Mouse (Mus musculus) forebrain, postnatal 0 days (tissue): ENCODE measurements around the gene Lrrk1. TPM values are rescaled to one million over a fixed set of nuclear protein-coding genes. Genes with fewer than 3 reads are reported as not detected.

ENCODE experiments used
- ATAC-seq: fragments of 200-750 bp; cut with Nextera tagmentation; 2 replicates; pipeline ENCODE4 v1.8.0; 2017; ENCODE audit warnings: mild to moderate bottlenecking, moderate library complexity
- DNase-seq: peaks from one replicate; pipeline ENCODE4 v3.0.0-alpha.2; 2015
- H3K27ac ChIP-seq: fragments of 300-500 bp; sonication (generic); 2 replicates; pipeline ENCODE4 v1.5.1; 2014; ENCODE audit warnings: low read depth, mild to moderate bottlenecking, antibody characterized with exemption, low read length, moderate library complexity, mixed read lengths
- H3K27me3 ChIP-seq: fragments of 300-500 bp; sonication (generic); 2 replicates; pipeline ENCODE4 v1.6.1; 2014; ENCODE audit warnings: mild to moderate bottlenecking, low read length, mixed read lengths; ENCODE audit not compliant: insufficient read depth
- H3K36me3 ChIP-seq: fragments of 300-500 bp; sonication (generic); 2 replicates; pipeline ENCODE4 v1.6.1; 2014; ENCODE audit warnings: mild to moderate bottlenecking, moderate library complexity; ENCODE audit not compliant: insufficient read depth
- H3K4me1 ChIP-seq: fragments of 300-500 bp; sonication (generic); 2 replicates; pipeline ENCODE4 v1.6.1; 2014; ENCODE audit warnings: antibody characterized with exemption; ENCODE audit not compliant: insufficient read depth
- H3K4me2 ChIP-seq: fragments of 300-500 bp; sonication (generic); 2 replicates; pipeline ENCODE4 v1.6.1; 2014; ENCODE audit warnings: low read depth, mild to moderate bottlenecking, moderate library complexity
- H3K4me3 ChIP-seq: fragments of 300-500 bp; sonication (generic); 2 replicates; pipeline ENCODE4 v1.5.1; 2014; ENCODE audit warnings: low read depth, low read length, mixed read lengths
- H3K9ac ChIP-seq: fragments of 300-500 bp; sonication (generic); 2 replicates; pipeline ENCODE4 v1.6.1; 2014; ENCODE audit warnings: mild to moderate bottlenecking
- H3K9me3 ChIP-seq: fragments of 300-500 bp; sonication (generic); 2 replicates; pipeline ENCODE4 v1.6.1; 2016; ENCODE audit warnings: low read length
- CTCF ChIP-seq: sonication (generic); IDR thresholded peaks from 2 replicates; pipeline ENCODE4 v1.5.1; 2016; ENCODE audit warnings: antibody characterized with exemption, control low read depth, low read depth
- WGBS: fragments of 180-500 bp; shearing (Covaris S2); extraction: QIAGEN DNeasy Blood & Tissue Kit; methylation state at CpG from one replicate; pipeline ENCODE4 v1.1.7; 2014; 5-methylcytosine and 5-hydroxymethylcytosine counted together
- polyA plus RNA-seq: library from polyadenylated mRNA; unstranded; fragments of >200 nt; fragmentation: Nextera tagmentation; extraction: Ambion mirVana; gene quantifications from 2 replicates; pipeline ENCODE4 v1.2.1, GENCODE M21; 2015
- total RNA-seq: library from RNA; depleted of rRNA; stranded (reverse); fragments of >200 nt; gene quantifications from 2 replicates; pipeline ENCODE4 v1.2.3, GENCODE M21; 2014

Lrrk1 gene
- total and polyA plus RNA-seq, 2 experiments from 2014 or later = 2.2 to 3.3 TPM

DNA sequence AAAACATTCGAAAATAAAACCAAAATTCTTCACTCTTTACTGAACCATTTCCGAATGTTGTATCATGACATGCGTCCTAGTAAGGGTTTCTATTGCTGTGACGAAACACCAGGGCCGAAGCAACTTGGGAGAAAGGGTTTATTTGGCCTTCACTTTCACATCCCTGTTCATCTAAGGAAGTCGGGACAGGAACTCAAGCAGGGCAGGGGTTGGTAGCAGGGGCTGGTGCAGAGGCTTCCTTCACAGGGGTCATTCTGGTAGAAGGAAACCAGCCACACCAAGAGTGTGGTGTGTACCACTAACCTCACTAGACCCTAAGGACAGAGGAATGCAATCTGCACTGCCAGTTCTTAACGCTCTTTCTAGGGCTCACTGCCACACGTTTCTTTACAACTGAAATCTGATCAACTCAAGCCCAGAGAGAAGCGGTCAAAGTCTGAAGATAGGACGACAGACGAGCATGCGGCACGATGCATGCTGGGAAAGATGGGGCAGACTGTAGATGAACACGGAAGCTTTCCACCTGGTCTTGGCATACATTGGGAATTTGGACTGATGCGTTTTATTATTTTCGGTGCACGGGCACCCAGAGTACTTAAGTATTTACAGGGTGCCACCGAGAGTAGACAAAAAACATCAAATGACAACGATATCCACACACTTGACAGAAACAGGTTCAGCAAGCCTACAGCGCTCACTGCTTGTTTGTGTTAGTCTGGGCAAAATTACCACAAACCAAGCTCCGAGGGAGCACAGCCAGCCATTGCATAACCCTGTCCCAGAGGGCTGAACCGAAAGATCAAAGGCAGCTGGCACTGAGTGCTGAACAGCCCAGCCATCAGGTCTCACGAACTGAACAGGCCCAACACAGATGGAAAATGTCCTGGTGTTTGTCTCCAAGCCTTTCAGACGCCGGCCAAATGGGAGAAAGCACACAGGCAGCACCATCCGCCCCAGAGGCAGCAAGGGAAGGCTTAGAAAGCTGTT lies 77.2 kb downstream of the Lrrk1 start:
- H3K4me2 ChIP-seq = no peak overlapping the region
- 76% methylated on average over 26 of the region's 26 CpGs for WGBS
- no peaks in the 10 kb centered on the region for H3K9me3 ChIP-seq
- no peak overlapping the region for H3K27ac ChIP-seq
- 0 out of 2 replicates have a peak, but pooled peaks have one; percentile 1 for TF ChIP-seq CTCF
- H3K9ac ChIP-seq = no peak overlapping the region
- no peak overlapping the region for H3K4me3 ChIP-seq
- no peaks in the 10 kb centered on the region for H3K36me3 ChIP-seq
- peak; percentile 81 for ATAC-seq
- no peaks in the 10 kb centered on the region for H3K27me3 ChIP-seq
- peak; percentile 52 for DNase-seq
- H3K4me1 ChIP-seq = no peaks in the 10 kb centered on the region

DNA sequence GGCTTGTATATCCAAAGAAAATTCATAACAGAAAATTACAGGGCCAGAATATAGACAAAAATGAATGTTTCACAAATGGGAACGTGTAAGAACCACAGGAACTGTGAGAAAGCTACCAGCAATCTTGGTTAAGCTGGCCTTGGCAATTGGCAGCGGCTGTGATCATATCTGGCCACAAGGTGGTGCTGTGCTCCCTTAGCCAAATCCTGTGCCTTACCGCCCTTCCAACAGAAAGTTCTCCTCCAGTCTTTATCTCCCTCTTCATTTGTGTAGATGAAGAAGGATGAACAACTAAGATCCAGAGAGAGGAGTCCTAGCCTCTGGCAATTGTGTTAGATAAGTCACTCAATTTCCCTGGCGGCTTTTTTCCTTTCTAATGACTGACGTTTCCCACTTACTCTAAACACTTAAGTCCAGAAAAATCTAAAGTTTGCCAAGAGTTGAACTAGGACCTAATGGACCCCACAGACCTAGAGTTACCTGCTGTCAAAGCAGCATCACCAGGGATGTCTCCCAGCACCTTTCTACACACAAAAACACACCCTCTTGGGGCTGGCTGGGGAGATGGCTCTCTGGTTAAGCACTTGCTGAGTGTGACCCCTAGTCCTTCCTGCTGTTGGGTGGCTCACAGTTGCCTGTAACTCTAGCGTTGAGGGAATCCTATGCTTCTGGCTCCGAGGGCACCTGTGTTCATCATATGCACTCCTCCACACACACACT lies 78.0 kb downstream of the Lrrk1 start:
- Histone ChIP-seq H3K36me3 (no peaks in the 10 kb centered on the region), H3K9me3 (no peaks in the 10 kb centered on the region), H3K4me1 (no peaks in the 10 kb centered on the region), H3K9ac (no peak overlapping the region), H3K4me2 (no peak overlapping the region), H3K27me3 (no peaks in the 10 kb centered on the region), H3K27ac (no peak overlapping the region), H3K4me3 (no peak overlapping the region)
- TF ChIP-seq CTCF = peak; percentile 95
- WGBS = 45% methylated on average over 7 of the region's 7 CpGs
- peak; percentile 92 for DNase-seq
- ATAC-seq = peak; percentile 68; the same call in 1 of the 2 replicates

DNA sequence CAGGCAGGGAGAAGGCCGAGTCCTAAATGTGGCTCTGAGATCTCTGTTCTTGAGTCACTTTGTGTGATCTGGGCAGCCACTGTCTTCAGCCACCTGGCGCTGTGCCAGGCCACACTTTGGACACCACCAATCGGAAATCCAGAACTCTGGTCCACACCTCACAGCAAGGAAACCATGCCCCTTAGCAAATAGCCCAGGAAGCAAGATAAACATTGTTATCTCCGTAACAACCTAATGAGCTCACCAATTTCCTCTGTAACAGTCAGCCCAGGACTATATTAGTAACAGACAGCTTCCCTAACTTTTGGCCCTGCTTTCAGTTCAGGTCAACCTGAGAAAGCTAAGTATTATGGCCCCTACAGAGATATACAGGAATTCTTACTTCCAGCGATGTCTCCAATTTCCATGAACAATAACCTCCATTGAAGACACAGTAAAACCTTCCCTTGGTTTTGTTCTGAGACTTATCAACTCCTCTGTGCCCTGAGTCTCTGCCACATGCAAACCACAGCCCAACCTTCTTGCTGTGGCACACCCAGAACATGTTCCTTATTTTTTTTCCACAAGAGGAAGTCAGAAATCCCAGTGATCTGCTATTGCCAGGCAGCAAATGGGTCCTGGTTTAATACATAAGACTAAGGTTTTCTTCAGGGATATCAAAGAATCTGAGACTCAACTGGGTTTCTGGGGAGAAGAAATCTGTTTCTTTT lies 78.8 kb downstream of the Lrrk1 start:
- H3K27me3 ChIP-seq = no peaks in the 10 kb centered on the region
- 74% methylated on average over 5 of the region's 5 CpGs for WGBS
- no peaks in the 10 kb centered on the region for H3K36me3 ChIP-seq
- no peaks in the 10 kb centered on the region for H3K9me3 ChIP-seq
- H3K27ac ChIP-seq = no peak overlapping the region
- DNase-seq = no peak
- H3K4me1 ChIP-seq = no peaks in the 10 kb centered on the region
- H3K4me3 ChIP-seq = no peak overlapping the region
- no peak for ATAC-seq
- no peak for TF ChIP-seq CTCF
- H3K9ac ChIP-seq = no peak overlapping the region
- H3K4me2 ChIP-seq = no peak overlapping the region

DNA sequence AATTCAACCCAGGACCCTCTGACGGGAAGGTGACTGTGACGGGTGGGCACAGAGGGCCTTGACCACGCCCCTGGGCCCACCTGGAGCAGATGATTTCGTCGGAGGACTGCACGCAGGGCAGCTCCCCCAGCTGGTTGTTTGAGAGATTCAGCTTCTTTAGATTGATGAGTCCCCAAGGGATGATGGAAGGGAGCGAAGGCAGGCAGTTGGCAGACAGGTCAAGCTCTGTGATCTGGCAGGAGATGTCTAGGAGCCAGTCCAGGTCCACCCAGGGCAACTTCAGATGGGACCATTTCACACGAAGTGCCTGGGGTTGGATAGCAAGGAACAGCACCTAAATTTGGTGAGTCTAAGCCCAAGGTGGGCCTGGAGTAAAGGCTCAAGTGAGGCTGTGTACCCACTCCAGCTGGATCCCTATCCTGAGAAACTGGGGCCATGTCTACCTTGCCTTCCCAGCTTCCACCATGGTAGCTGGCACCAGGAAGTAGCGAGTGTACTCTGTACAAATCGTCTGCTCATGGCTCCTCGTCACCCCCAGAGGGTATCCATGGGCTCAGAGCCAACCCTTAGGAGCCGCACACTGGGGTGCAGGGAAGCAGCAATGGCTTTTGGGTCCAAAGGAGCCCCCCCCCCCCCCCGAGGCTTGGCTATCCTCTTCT lies 79.4 kb downstream of the Lrrk1 start:
- Histone ChIP-seq H3K4me3 (no peak overlapping the region), H3K36me3 (no peaks in the 10 kb centered on the region), H3K27me3 (no peaks in the 10 kb centered on the region), H3K27ac (no peak overlapping the region), H3K9ac (no peak overlapping the region), H3K4me2 (no peak overlapping the region), H3K4me1 (no peaks in the 10 kb centered on the region), H3K9me3 (no peaks in the 10 kb centered on the region)
- TF ChIP-seq CTCF = no peak
- ATAC-seq (no peak), DNase-seq (no peak)
- WGBS = 72% methylated on average over 13 of the region's 13 CpGs

DNA sequence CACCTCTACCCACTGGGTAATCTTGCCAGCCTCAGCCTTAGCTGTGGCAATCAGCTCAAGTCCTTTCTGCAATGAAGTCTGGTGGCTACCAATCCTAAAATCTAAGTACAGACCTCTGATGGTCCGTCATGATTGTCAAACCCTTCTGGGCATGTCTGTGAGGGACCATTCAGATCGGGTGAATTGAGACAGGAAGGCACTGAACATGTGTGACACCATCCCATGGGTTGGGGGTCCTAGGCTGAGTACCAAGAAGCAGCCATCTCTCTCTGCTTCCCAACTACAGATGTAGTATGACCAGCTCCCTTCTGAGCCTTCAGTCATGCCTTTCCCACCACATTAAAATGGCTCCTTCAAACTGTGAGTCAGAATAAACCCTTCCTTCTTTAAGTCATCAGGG lies 80.4 kb downstream of the Lrrk1 start:
- DNase-seq = no peak
- H3K4me1 ChIP-seq = no peaks in the 10 kb centered on the region
- no peak for ATAC-seq
- H3K9ac ChIP-seq = no peak overlapping the region
- TF ChIP-seq CTCF = no peak
- no peak overlapping the region for H3K27ac ChIP-seq
- 85% methylated on average over 2 of the region's 2 CpGs for WGBS
- H3K4me3 ChIP-seq = no peak overlapping the region
- no peaks in the 10 kb centered on the region for H3K9me3 ChIP-seq
- H3K27me3 ChIP-seq = no peaks in the 10 kb centered on the region
- H3K36me3 ChIP-seq = no peaks in the 10 kb centered on the region
- H3K4me2 ChIP-seq = no peak overlapping the region

DNA sequence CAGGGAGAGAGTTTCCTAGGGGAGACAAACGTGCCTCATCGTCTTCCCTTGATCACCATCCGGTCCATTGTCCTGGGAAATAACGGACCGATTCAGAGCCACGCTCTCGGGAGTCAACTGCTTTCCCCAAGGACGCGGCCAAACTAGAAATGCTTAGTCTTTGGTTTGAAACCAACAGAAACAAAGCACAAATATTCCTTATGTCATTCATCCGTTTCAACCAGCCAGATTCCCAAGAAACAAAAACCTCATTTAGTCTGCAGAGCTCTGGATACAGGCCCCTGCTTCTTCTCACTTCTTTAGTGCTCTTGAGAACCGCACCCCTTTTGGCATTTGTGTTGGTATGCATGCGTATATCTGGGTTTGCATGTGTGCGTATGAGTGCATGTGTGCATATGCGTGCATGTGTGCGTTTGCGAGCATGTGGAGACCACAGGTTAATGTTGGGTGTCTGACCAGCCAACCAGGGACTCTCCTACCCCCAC lies 82.4 kb downstream of the Lrrk1 start:
- H3K9ac ChIP-seq = no peak overlapping the region
- no peak overlapping the region for H3K4me3 ChIP-seq
- no peaks in the 10 kb centered on the region for H3K36me3 ChIP-seq
- no peaks in the 10 kb centered on the region for H3K9me3 ChIP-seq
- WGBS = 71% methylated on average over 16 of the region's 16 CpGs
- ATAC-seq (0 out of 2 replicates have a peak, but pooled peaks have one; percentile 2), DNase-seq (no peak)
- no peak for TF ChIP-seq CTCF
- no peaks in the 10 kb centered on the region for H3K27me3 ChIP-seq
- no peaks in the 10 kb centered on the region for H3K4me1 ChIP-seq
- no peak overlapping the region for H3K27ac ChIP-seq
- H3K4me2 ChIP-seq = no peak overlapping the region
